Mouse (Mus musculus): ENCODE data around the gene T. TPM values are rescaled to one million over a fixed set of nuclear protein-coding genes. Genes with fewer than 3 reads are reported as not detected.

The T gene
- polyA plus RNA-seq, 1 experiment = not detected

DNA sequence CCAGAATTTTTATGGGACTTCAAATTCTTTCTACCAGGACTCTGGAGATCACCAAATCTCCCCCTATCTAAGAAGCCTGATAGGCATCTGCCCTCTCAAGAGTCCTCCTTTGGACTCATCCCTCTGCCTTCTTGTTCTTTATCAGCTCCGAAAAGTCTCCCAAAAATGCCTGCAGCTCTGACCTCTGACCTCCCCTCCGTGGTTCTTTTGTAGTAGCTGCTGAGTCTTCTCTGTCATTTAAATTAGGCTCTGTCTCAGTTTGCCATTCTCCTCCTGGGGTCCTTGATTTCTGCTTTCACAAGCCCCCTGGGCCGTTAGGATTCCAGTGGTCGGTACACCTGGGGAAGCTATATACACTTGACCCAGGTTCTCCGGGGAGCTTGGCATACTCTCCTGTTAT is 4.3 kb upstream of the T start:
- 16% methylated on average over 5 of the region's 5 CpGs for WGBS

DNA sequence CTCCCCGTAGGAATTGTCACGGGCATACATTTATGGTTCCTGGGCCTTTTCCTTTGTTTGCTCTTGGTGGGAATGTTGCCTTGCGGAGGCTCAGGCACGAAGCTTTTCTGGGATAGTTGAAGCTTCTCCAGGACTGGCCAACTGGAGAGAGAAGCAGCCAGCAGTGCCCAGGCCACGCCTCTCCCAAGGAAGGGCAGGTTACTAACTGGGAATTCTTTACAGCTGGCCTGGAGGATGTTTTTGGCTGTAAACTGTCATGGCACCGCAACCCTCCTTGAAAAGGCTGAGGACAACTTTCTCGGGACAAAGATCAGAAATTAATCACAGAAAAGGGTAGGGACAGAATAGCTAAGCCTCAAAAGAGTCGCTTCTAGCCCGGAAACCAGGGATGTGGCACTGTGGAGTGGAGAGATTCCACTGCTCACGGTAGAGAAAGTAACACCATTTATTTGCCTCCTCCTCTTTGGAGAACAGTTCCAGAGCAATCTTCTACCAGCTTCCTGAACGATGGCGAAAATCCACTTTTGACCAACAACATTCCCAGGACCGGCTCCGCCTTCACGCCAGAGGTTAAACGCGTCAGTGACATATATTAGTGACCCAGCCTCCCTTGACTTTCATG is 1.9 kb upstream of the T start:
- WGBS = 10% methylated on average over 17 of the region's 17 CpGs
- no peak for TF ChIP-seq POLR2A (IDR thresholded peaks at IDR 0.05; ENCODE audit: low read depth, low read length)
- no peak for TF ChIP-seq CTCF (IDR thresholded peaks at IDR 0.05; ENCODE audit: extremely low read depth, insufficient read depth, insufficient read length, insufficient replicate concordance)
- H3K4me1 ChIP-seq (ENCODE audit: control insufficient read depth, insufficient read depth, insufficient read length) = no peaks in the 10 kb centered on the region
- no peak for DNase-seq (ENCODE audit: low read depth in 1 of 2, low spot score in 2 of 2)
- no peaks in the 10 kb centered on the region for H3K36me3 ChIP-seq (ENCODE audit: control insufficient read depth, insufficient read depth, low read length)
- H3K27ac ChIP-seq (ENCODE audit: insufficient read depth, low read length) = no peak overlapping the region
- H3K4me3 ChIP-seq (ENCODE audit: extremely low read depth, insufficient read depth, insufficient read length) = no peak overlapping the region
- peaks cover 18% of the 10 kb centered on the region for H3K27me3 ChIP-seq (ENCODE audit: control insufficient read depth, insufficient read depth, low read length)

More for the DNA sequence above, 4.3 kb upstream of the T start:
- DNase-seq (ENCODE audit: low read depth in 1 of 2, low spot score in 2 of 2) = no peak
- H3K4me1 ChIP-seq (ENCODE audit: control insufficient read depth, insufficient read depth, insufficient read length) = no peaks in the 10 kb centered on the region
- peaks cover 18% of the 10 kb centered on the region for H3K27me3 ChIP-seq (ENCODE audit: control insufficient read depth, insufficient read depth, low read length)
- no peak overlapping the region for H3K4me3 ChIP-seq (ENCODE audit: extremely low read depth, insufficient read depth, insufficient read length)
- no peaks in the 10 kb centered on the region for H3K36me3 ChIP-seq (ENCODE audit: control insufficient read depth, insufficient read depth, low read length)
- no peak overlapping the region for H3K27ac ChIP-seq (ENCODE audit: insufficient read depth, low read length)
- TF ChIP-seq POLR2A (IDR thresholded peaks at IDR 0.05; ENCODE audit: low read depth, low read length) (no peak), CTCF (IDR thresholded peaks at IDR 0.05; ENCODE audit: extremely low read depth, insufficient read depth, insufficient read length, insufficient replicate concordance) (no peak)

DNA sequence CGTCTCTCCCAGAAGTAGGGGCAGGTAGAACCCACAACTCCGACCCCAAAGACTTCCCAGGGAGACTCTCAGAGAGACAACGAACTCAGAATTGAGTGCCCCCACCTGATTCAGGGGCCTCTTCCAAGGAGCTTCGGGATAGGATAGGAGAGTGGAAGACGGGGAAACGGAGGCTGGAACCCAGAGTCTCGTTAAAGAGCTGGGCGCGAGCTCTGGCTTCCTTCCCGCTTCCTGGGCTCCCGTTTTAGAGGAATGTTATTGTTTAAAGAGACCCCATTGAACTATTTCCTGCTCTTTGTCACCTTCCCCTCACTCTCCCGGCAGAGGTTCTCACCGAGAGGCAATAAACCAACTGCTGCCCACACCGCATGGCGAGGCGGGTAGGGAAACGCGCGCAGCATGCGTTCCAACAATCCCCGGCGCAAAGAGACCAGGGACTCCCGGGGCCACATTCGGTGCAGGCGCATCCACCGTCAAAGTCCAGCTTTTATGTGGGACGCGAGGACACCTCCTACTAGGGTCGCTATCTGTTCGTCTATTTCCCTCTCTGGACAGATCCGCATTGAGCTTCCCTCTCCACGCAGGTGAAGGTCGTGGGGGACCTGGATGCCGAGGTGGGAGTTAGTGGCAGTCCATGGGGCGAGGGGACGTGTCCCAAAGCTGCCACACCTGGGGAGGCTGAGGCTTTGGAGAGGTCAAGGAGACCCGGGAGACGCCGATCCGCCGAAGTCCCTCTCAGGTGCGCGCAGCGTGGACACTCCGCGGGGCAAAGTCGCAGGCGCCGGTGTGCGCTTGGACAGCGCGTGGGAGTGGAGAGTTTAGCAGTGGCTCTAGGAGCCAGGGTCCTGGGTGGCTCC is 874 bp upstream of the T start:
- 6% methylated on average over 52 of the region's 52 CpGs for WGBS
- no peak for TF ChIP-seq POLR2A (IDR thresholded peaks at IDR 0.05; ENCODE audit: low read depth, low read length)
- no peak for TF ChIP-seq CTCF (IDR thresholded peaks at IDR 0.05; ENCODE audit: extremely low read depth, insufficient read depth, insufficient read length, insufficient replicate concordance)
- peaks cover 18% of the 10 kb centered on the region for H3K27me3 ChIP-seq (ENCODE audit: control insufficient read depth, insufficient read depth, low read length)

DNA sequence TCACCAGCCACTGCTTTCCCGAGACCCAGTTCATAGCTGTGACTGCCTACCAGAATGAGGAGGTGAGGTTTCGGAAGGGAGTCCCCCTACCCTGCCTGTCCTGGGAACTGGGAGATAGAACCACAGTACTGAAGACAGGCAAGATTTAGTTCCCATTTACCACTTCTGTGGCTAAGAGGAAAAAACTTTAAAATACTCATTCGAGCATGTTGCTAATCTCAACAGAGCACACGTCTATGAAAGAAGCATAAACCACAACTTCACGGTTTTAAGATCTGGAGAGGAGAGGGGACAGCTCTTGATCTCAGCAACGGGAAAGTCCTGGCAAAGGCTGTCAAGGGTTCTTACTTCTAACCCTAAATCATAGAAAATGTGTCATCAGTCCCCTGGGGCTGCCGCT is 2.0 kb downstream of the T start:
- H3K27ac ChIP-seq (ENCODE audit: insufficient read depth, low read length) = no peak overlapping the region
- peaks cover 14% of the 10 kb centered on the region for H3K27me3 ChIP-seq (ENCODE audit: control insufficient read depth, insufficient read depth, low read length)
- WGBS = 14% methylated on average over 7 of the region's 7 CpGs

More for the DNA sequence above, 874 bp upstream of the T start:
- Histone ChIP-seq H3K4me3 (ENCODE audit: extremely low read depth, insufficient read depth, insufficient read length) (no peak overlapping the region), H3K36me3 (ENCODE audit: control insufficient read depth, insufficient read depth, low read length) (no peaks in the 10 kb centered on the region), H3K4me1 (ENCODE audit: control insufficient read depth, insufficient read depth, insufficient read length) (no peaks in the 10 kb centered on the region), H3K27ac (ENCODE audit: insufficient read depth, low read length) (no peak overlapping the region)
- DNase-seq (ENCODE audit: low read depth in 1 of 2, low spot score in 2 of 2) = no peak

DNA sequence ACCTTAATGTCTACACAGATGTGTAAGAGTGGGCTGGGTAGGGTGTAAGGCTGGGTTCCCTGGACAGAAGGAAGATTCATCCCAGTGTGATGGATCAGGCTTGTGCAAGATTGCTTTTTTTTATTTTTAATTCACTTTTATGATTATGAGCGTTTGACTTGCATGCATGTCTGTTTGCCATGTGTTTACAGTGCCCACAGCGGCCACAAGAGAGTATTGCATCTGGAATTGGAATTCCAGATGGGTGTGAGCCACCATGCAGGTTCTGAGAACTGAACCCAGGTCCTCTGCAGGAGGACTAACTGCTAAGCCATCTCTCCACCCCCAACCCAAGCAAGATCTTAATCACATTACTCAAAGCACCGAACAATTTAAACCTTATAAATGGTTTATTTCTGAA is 9.8 kb downstream of the T start:
- H3K4me3 ChIP-seq (ENCODE audit: extremely low read depth, insufficient read depth, insufficient read length) = no peak overlapping the region
- no peak overlapping the region for H3K27ac ChIP-seq (ENCODE audit: insufficient read depth, low read length)
- H3K36me3 ChIP-seq (ENCODE audit: control insufficient read depth, insufficient read depth, low read length) = no peaks in the 10 kb centered on the region
- H3K27me3 ChIP-seq (ENCODE audit: control insufficient read depth, insufficient read depth, low read length) = no peaks in the 10 kb centered on the region
- 58% methylated on average over 3 of the region's 3 CpGs for WGBS
- no peak for DNase-seq (ENCODE audit: low read depth in 1 of 2, low spot score in 2 of 2)
- TF ChIP-seq POLR2A (IDR thresholded peaks at IDR 0.05; ENCODE audit: low read depth, low read length) (no peak), CTCF (IDR thresholded peaks at IDR 0.05; ENCODE audit: extremely low read depth, insufficient read depth, insufficient read length, insufficient replicate concordance) (no peak)
- no peaks in the 10 kb centered on the region for H3K4me1 ChIP-seq (ENCODE audit: control insufficient read depth, insufficient read depth, insufficient read length)

More for the DNA sequence above, 2.0 kb downstream of the T start:
- TF ChIP-seq CTCF (IDR thresholded peaks at IDR 0.05; ENCODE audit: extremely low read depth, insufficient read depth, insufficient read length, insufficient replicate concordance) (no peak), POLR2A (IDR thresholded peaks at IDR 0.05; ENCODE audit: low read depth, low read length) (no peak)
- Histone ChIP-seq H3K4me3 (ENCODE audit: extremely low read depth, insufficient read depth, insufficient read length) (no peak overlapping the region), H3K36me3 (ENCODE audit: control insufficient read depth, insufficient read depth, low read length) (no peaks in the 10 kb centered on the region), H3K4me1 (ENCODE audit: control insufficient read depth, insufficient read depth, insufficient read length) (no peaks in the 10 kb centered on the region)
- DNase-seq (ENCODE audit: low read depth in 1 of 2, low spot score in 2 of 2) = no peak

DNA sequence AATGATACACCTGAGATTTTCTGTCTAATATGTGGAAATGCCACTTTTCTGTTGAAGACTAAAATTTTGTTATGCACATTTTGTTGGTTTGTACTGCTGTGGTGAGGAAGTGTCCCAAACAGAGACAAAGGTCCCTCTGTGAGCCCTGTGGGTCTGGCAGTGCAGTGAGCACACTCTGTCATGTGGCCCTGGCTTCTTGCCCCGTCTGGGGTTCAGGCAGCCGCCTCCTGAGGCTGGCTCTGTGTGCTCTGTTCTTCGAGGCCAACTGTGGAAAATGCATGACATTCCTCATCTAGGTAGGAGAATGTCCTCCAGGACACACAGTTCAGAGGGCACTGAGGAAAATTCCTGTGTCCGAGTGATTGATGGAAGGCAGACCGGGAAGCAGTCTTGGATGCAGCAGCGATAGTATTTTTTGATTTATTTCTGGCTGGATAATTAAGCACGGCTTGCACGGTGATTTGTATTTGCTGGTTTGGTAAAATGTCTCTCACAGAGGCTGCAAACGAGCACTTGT is 13.5 kb downstream of the T start:
- 66% methylated on average over 9 of the region's 9 CpGs for WGBS
- TF ChIP-seq CTCF (IDR thresholded peaks at IDR 0.05; ENCODE audit: extremely low read depth, insufficient read depth, insufficient read length, insufficient replicate concordance) (no peak), POLR2A (IDR thresholded peaks at IDR 0.05; ENCODE audit: low read depth, low read length) (no peak)
- H3K4me3 ChIP-seq (ENCODE audit: extremely low read depth, insufficient read depth, insufficient read length) = no peak overlapping the region
- no peaks in the 10 kb centered on the region for H3K36me3 ChIP-seq (ENCODE audit: control insufficient read depth, insufficient read depth, low read length)
- no peaks in the 10 kb centered on the region for H3K27me3 ChIP-seq (ENCODE audit: control insufficient read depth, insufficient read depth, low read length)
- H3K27ac ChIP-seq (ENCODE audit: insufficient read depth, low read length) = no peak overlapping the region
- no peaks in the 10 kb centered on the region for H3K4me1 ChIP-seq (ENCODE audit: control insufficient read depth, insufficient read depth, insufficient read length)
- DNase-seq (ENCODE audit: low read depth in 1 of 2, low spot score in 2 of 2) = no peak

All from spleen, adult 2 months (tissue).